Comparison of ENCODE assay signal across 20 mouse cellular contexts in genomic region chr3:53381704-53382581, GRCm38 (mm10).
A peak's percentile ranks its signal among the peaks of the same experiment; 100 is the strongest.
DNase-seq lines count a peak whose midpoint lies in the region; ATAC-seq and TF ChIP-seq lines count a peak whose summit lies in the region.
"Had no signal": no experiment of that assay in that cellular context is flagged by ENCODE, and none has a peak within 500 bp of the region (broad histone marks: within the 10 kb centered on the region; RNA-seq: fewer than 3 reads in every experiment).

No protein-coding gene starts in this region.

- WGBS in hindbrain, embryonic 14.5 days = 49% methylated on average over 14 of the region's 14 CpGs
- 72% methylated on average over 14 of the region's 14 CpGs for WGBS in hindbrain, embryonic 11.5 days
- WGBS in midbrain, postnatal 0 days = 69% methylated on average over 14 of the region's 14 CpGs
- WGBS in midbrain, embryonic 14.5 days = 69% methylated on average over 14 of the region's 14 CpGs
- 53% methylated on average over 14 of the region's 14 CpGs for WGBS in hindbrain, embryonic 16.5 days
- WGBS in neural tube, embryonic 15.5 days = 33% methylated on average over 14 of the region's 14 CpGs

- DNase-seq in hindbrain, embryonic 14.5 days (ENCODE audit: low spot score) = peak; percentile 50
- DNase-seq in hindbrain, embryonic 11.5 days (ENCODE audit: low spot score) = no peak
- peak; percentile 12 for DNase-seq in midbrain, postnatal 0 days (ENCODE audit: low spot score)
- no peak for DNase-seq in midbrain, embryonic 14.5 days
- DNase-seq in heart, adult 18-20 months = no peak
- DNase-seq: adrenal gland, adult 2 months; cerebellum, adult 11-12 months; cerebellum, postnatal 25 days; embryo, embryonic 11 days; gastrocnemius, postnatal 36 days; liver, embryonic 13.5 days; lung, adult 2 months had no signal

- H3K36me3 ChIP-seq in hindbrain, embryonic 14.5 days (replicated peaks; ENCODE audit: control insufficient read depth, insufficient read depth) = no peaks in the 10 kb centered on the region
- no peaks in the 10 kb centered on the region for H3K36me3 ChIP-seq in hindbrain, embryonic 11.5 days (ENCODE audit: control insufficient read depth, insufficient read depth, low read length)
- H3K36me3 ChIP-seq in midbrain, postnatal 0 days (ENCODE audit: insufficient read depth, low read length) = no peaks in the 10 kb centered on the region
- no peaks in the 10 kb centered on the region for H3K36me3 ChIP-seq in midbrain, embryonic 14.5 days (ENCODE audit: control insufficient read depth, insufficient read depth, low read length)
- H3K36me3 ChIP-seq in hindbrain, embryonic 16.5 days (ENCODE audit: control insufficient read depth, insufficient read depth, low read length) = no peaks in the 10 kb centered on the region
- H3K36me3 ChIP-seq in neural tube, embryonic 15.5 days = no peaks in the 10 kb centered on the region
- H3K36me3 ChIP-seq: heart, embryonic 10.5 days; kidney, embryonic 15.5 days; liver, embryonic 13.5 days; midbrain, embryonic 13.5 days had no signal

- no peak overlapping the region for H3K4me3 ChIP-seq in hindbrain, embryonic 14.5 days (replicated peaks; ENCODE audit: low read length)
- H3K4me3 ChIP-seq in hindbrain, embryonic 11.5 days (ENCODE audit: low read depth, low read length) = no peak overlapping the region
- no peak overlapping the region for H3K4me3 ChIP-seq in midbrain, postnatal 0 days (ENCODE audit: low read depth, low read length)
- no peak overlapping the region for H3K4me3 ChIP-seq in midbrain, embryonic 14.5 days (replicated peaks; ENCODE audit: low read depth, low read length)
- no peak overlapping the region for H3K4me3 ChIP-seq in hindbrain, embryonic 16.5 days (ENCODE audit: low read length)
- H3K4me3 ChIP-seq in neural tube, embryonic 15.5 days (replicated peaks) = no peak overlapping the region
- H3K4me3 ChIP-seq: forebrain, embryonic 13.5 days; heart, embryonic 10.5 days; kidney, embryonic 15.5 days; liver, embryonic 13.5 days; megakaryocyte, embryonic 14.5 days; midbrain, embryonic 13.5 days had no signal

- no peak overlapping the region for H3K9ac ChIP-seq in hindbrain, embryonic 14.5 days
- H3K9ac ChIP-seq in hindbrain, embryonic 11.5 days (ENCODE audit: low read depth, low read length) = no peak overlapping the region
- no peak overlapping the region for H3K9ac ChIP-seq in midbrain, postnatal 0 days (replicated peaks; ENCODE audit: low read length, poor library complexity, severe bottlenecking)
- no peak overlapping the region for H3K9ac ChIP-seq in midbrain, embryonic 14.5 days (replicated peaks; ENCODE audit: low read length)
- H3K9ac ChIP-seq in hindbrain, embryonic 16.5 days (ENCODE audit: low read depth, low read length) = no peak overlapping the region
- H3K9ac ChIP-seq in neural tube, embryonic 15.5 days (replicated peaks) = no peak overlapping the region
- H3K9ac ChIP-seq: forebrain, embryonic 13.5 days; kidney, embryonic 15.5 days; liver, embryonic 13.5 days; midbrain, embryonic 13.5 days had no signal

- H3K27me3 ChIP-seq in hindbrain, embryonic 14.5 days (ENCODE audit: control insufficient read depth, insufficient read depth, low read length) = no peaks in the 10 kb centered on the region
- no peaks in the 10 kb centered on the region for H3K27me3 ChIP-seq in hindbrain, embryonic 11.5 days (ENCODE audit: control insufficient read depth, insufficient read depth, low read length)
- no peaks in the 10 kb centered on the region for H3K27me3 ChIP-seq in midbrain, postnatal 0 days (ENCODE audit: insufficient read depth, low read length)
- H3K27me3 ChIP-seq in midbrain, embryonic 14.5 days (ENCODE audit: control insufficient read depth, insufficient read depth, low read length) = no peaks in the 10 kb centered on the region
- H3K27me3 ChIP-seq in hindbrain, embryonic 16.5 days (replicated peaks; ENCODE audit: control insufficient read depth, insufficient read depth, low read length) = no peaks in the 10 kb centered on the region
- no peaks in the 10 kb centered on the region for H3K27me3 ChIP-seq in neural tube, embryonic 15.5 days (replicated peaks)
- H3K27me3 ChIP-seq: forebrain, embryonic 13.5 days; kidney, embryonic 15.5 days; liver, embryonic 13.5 days; megakaryocyte, embryonic 14.5 days; midbrain, embryonic 13.5 days had no signal

- no peak overlapping the region for H3K27ac ChIP-seq in hindbrain, embryonic 14.5 days
- H3K27ac ChIP-seq in hindbrain, embryonic 11.5 days (ENCODE audit: low read depth, low read length) = no peak overlapping the region
- no peak overlapping the region for H3K27ac ChIP-seq in midbrain, postnatal 0 days (ENCODE audit: low read depth, low read length)
- no peak overlapping the region for H3K27ac ChIP-seq in midbrain, embryonic 14.5 days (replicated peaks; ENCODE audit: low read depth, low read length)
- no peak overlapping the region for H3K27ac ChIP-seq in hindbrain, embryonic 16.5 days (ENCODE audit: low read depth, low read length)
- no peak overlapping the region for H3K27ac ChIP-seq in neural tube, embryonic 15.5 days (replicated peaks)
- H3K27ac ChIP-seq: forebrain, embryonic 13.5 days; heart, embryonic 10.5 days; kidney, embryonic 15.5 days; liver, embryonic 13.5 days; midbrain, embryonic 13.5 days had no signal

- peak; percentile 70; the same call in 1 of the 2 replicates for ATAC-seq in hindbrain, embryonic 14.5 days (ENCODE audit: low FRiP score)
- no peak for ATAC-seq in hindbrain, embryonic 11.5 days (ENCODE audit: low FRiP score)
- ATAC-seq in midbrain, postnatal 0 days (ENCODE audit: low FRiP score) = no peak
- no peak for ATAC-seq in midbrain, embryonic 14.5 days (ENCODE audit: low FRiP score, low TSS enrichment)
- peak; percentile 73 for ATAC-seq in hindbrain, embryonic 16.5 days
- ATAC-seq in neural tube, embryonic 15.5 days (ENCODE audit: low FRiP score) = peak; percentile 73
- ATAC-seq: forebrain, embryonic 13.5 days; intestine, embryonic 16.5 days; midbrain, embryonic 13.5 days had no signal

- H3K4me2 ChIP-seq in hindbrain, embryonic 14.5 days (replicated peaks) = no peak overlapping the region
- H3K4me2 ChIP-seq in hindbrain, embryonic 11.5 days (replicated peaks; ENCODE audit: low read depth, low read length) = no peak overlapping the region
- no peak overlapping the region for H3K4me2 ChIP-seq in midbrain, postnatal 0 days (ENCODE audit: low read depth, low read length, poor library complexity, severe bottlenecking)
- no peak overlapping the region for H3K4me2 ChIP-seq in midbrain, embryonic 14.5 days (ENCODE audit: low read length)
- no peak overlapping the region for H3K4me2 ChIP-seq in hindbrain, embryonic 16.5 days (ENCODE audit: low read length)
- H3K4me2 ChIP-seq in neural tube, embryonic 15.5 days = no peak overlapping the region
- H3K4me2 ChIP-seq: forebrain, embryonic 13.5 days; kidney, embryonic 15.5 days; liver, embryonic 13.5 days; midbrain, embryonic 13.5 days had no signal

- TF ChIP-seq CTCF in midbrain, postnatal 0 days (IDR thresholded peaks at IDR 0.05) = no peak

- no peaks in the 10 kb centered on the region for H3K4me1 ChIP-seq in hindbrain, embryonic 14.5 days (replicated peaks; ENCODE audit: control insufficient read depth, insufficient read depth, low read length)
- no peaks in the 10 kb centered on the region for H3K4me1 ChIP-seq in hindbrain, embryonic 11.5 days (replicated peaks; ENCODE audit: control insufficient read depth, insufficient read depth, low read length)
- no peaks in the 10 kb centered on the region for H3K4me1 ChIP-seq in midbrain, postnatal 0 days (ENCODE audit: insufficient read depth, low read length)
- no peaks in the 10 kb centered on the region for H3K4me1 ChIP-seq in midbrain, embryonic 14.5 days (ENCODE audit: control insufficient read depth, insufficient read depth, low read length)
- no peaks in the 10 kb centered on the region for H3K4me1 ChIP-seq in hindbrain, embryonic 16.5 days (ENCODE audit: control insufficient read depth, insufficient read depth, low read depth, low read length)
- peaks cover 4% of the 10 kb centered on the region; the same call in 1 of the 2 replicates for H3K4me1 ChIP-seq in neural tube, embryonic 15.5 days
- H3K4me1 ChIP-seq: forebrain, embryonic 13.5 days; liver, embryonic 13.5 days; megakaryocyte, embryonic 14.5 days; midbrain, embryonic 13.5 days had no signal

- H3K9me3 ChIP-seq in hindbrain, embryonic 14.5 days (ENCODE audit: control insufficient read depth, low read length) = no peaks in the 10 kb centered on the region
- no peaks in the 10 kb centered on the region for H3K9me3 ChIP-seq in hindbrain, embryonic 11.5 days (ENCODE audit: control insufficient read depth, low read length)
- H3K9me3 ChIP-seq in midbrain, postnatal 0 days (ENCODE audit: low read length) = no peaks in the 10 kb centered on the region
- no peaks in the 10 kb centered on the region for H3K9me3 ChIP-seq in midbrain, embryonic 14.5 days (ENCODE audit: control insufficient read depth, low read length)
- no peaks in the 10 kb centered on the region; the same call in 1 of the 2 replicates for H3K9me3 ChIP-seq in hindbrain, embryonic 16.5 days (ENCODE audit: control insufficient read depth, low read length)
- H3K9me3 ChIP-seq in neural tube, embryonic 15.5 days (replicated peaks) = no peaks in the 10 kb centered on the region
- H3K9me3 ChIP-seq: forebrain, embryonic 13.5 days; kidney, embryonic 15.5 days; liver, embryonic 13.5 days; midbrain, embryonic 13.5 days had no signal

Comparison
In these comparisons a context has a peak if more than half of its experiments do, and no peak if none do; other contexts are left out.
1. ATAC-seq: peak in hindbrain, embryonic 14.5 days (single experiment), hindbrain, embryonic 16.5 days (single experiment) and neural tube, embryonic 15.5 days (single experiment); none in hindbrain, embryonic 11.5 days (single experiment), midbrain, postnatal 0 days (single experiment) and midbrain, embryonic 14.5 days (single experiment).
2. DNase-seq: peak in hindbrain, embryonic 14.5 days (single experiment) and midbrain, postnatal 0 days (single experiment); none in hindbrain, embryonic 11.5 days (single experiment), midbrain, embryonic 14.5 days (single experiment) and heart, adult 18-20 months (0 of 2).